Mouse (Mus musculus) right cerebral cortex, postnatal 25 days (tissue): ENCODE measurements around the gene Olfr1412.
A peak's percentile ranks its signal among the peaks of the same experiment; 100 is the strongest.

Experiments
- DNase-seq: peaks from one replicate; pipeline ENCODE4 v3.0.0; 2022

Gene Olfr1412

GRCm38 (mm10) chr1:92585479-92585878, at the start of gene Olfr1412:
TSS of gene Olfr1412 (plus strand) at chr1:92585779.
- no peak for DNase-seq

GRCm38 (mm10) chr1:92536972-92537371, 48.6 kb upstream of the Olfr1412 start:
- no peak for DNase-seq

- no peak for DNase-seq
Observed at GRCm38 (mm10) chr1:92539071-92539470, 46.5 kb upstream of the Olfr1412 start.

- DNase-seq: no peak
Observed at GRCm38 (mm10) chr1:92545929-92546328, 39.6 kb upstream of the Olfr1412 start.

- no peak for DNase-seq
Observed at GRCm38 (mm10) chr1:92571022-92571421, 14.6 kb upstream of the Olfr1412 start, which contains the start of gene Olfr1413. TSS of gene Olfr1413 (plus strand) at chr1:92571322.

- DNase-seq: no peak
Observed at GRCm38 (mm10) chr1:92594111-92594510, 8.5 kb downstream of the Olfr1412 start, which contains the start of gene Olfr1411. TSS of gene Olfr1411 (plus strand) at chr1:92594411.

GRCm38 (mm10) chr1:92596019-92596418, 10.4 kb downstream of the Olfr1412 start:
- DNase-seq: no peak

- DNase-seq: no peak
Observed at GRCm38 (mm10) chr1:92605482-92605881, 19.9 kb downstream of the Olfr1412 start, which contains the start of gene Olfr1410. TSS of gene Olfr1410 (plus strand) at chr1:92605782.

GRCm38 (mm10) chr1:92607711-92608110, 22.1 kb downstream of the Olfr1412 start:
- no peak for DNase-seq

- DNase-seq: peak; percentile 24
Observed at GRCm38 (mm10) chr1:92611008-92611407, 25.4 kb downstream of the Olfr1412 start.

- no peak for DNase-seq
Observed at GRCm38 (mm10) chr1:92613175-92613574, 27.6 kb downstream of the Olfr1412 start.

- no peak for DNase-seq
Observed at GRCm38 (mm10) chr1:92614516-92614915, 28.9 kb downstream of the Olfr1412 start.

- no peak for DNase-seq
Observed at GRCm38 (mm10) chr1:92616046-92616445, 30.5 kb downstream of the Olfr1412 start.

- no peak for DNase-seq
Observed at GRCm38 (mm10) chr1:92617488-92617887, 31.9 kb downstream of the Olfr1412 start, which contains the start of gene Olfr12. TSS of gene Olfr12 (plus strand) at chr1:92617788.

GRCm38 (mm10) chr1:92618360-92618759, 32.8 kb downstream of the Olfr1412 start:
- no peak for DNase-seq

- DNase-seq: no peak
Observed at GRCm38 (mm10) chr1:92628227-92628626, 42.6 kb downstream of the Olfr1412 start.

GRCm38 (mm10) chr1:92632196-92632595, 46.6 kb downstream of the Olfr1412 start:
- DNase-seq: no peak

GRCm38 (mm10) chr1:92632948-92633347, 47.4 kb downstream of the Olfr1412 start:
- no peak for DNase-seq

GRCm38 (mm10) chr1:92633726-92634125, 48.1 kb downstream of the Olfr1412 start:
- no peak for DNase-seq

- no peak for DNase-seq
Observed at GRCm38 (mm10) chr1:92634569-92634968, 49.0 kb downstream of the Olfr1412 start.

GRCm38 (mm10) chr1:92634976-92635599, 49.5 kb downstream of the Olfr1412 start:
- DNase-seq: no peak

- DNase-seq: no peak
Observed at GRCm38 (mm10) chr1:92636015-92636414, 50.4 kb downstream of the Olfr1412 start.

GRCm38 (mm10) chr1:92636676-92637075, 51.1 kb downstream of the Olfr1412 start:
- no peak for DNase-seq

GRCm38 (mm10) chr1:92637501-92638172, 52.1 kb downstream of the Olfr1412 start:
- DNase-seq: no peak
